Mouse (Mus musculus) megakaryocyte, embryonic 14.5 days (primary cell): ENCODE results near the gene Ifrd2.

Source experiments
- FLI1 ChIP-seq: IDR thresholded peaks from 2 replicates; pipeline ENCODE4 v1.6.1; 2012; ENCODE audit warnings: low read length, inconsistent platforms, mixed read lengths
- GATA1 ChIP-seq: IDR thresholded peaks from 3 replicates; pipeline ENCODE4 v1.6.1; 2012; ENCODE audit warnings: mixed read lengths, low read length, inconsistent platforms, borderline replicate concordance

DNA sequence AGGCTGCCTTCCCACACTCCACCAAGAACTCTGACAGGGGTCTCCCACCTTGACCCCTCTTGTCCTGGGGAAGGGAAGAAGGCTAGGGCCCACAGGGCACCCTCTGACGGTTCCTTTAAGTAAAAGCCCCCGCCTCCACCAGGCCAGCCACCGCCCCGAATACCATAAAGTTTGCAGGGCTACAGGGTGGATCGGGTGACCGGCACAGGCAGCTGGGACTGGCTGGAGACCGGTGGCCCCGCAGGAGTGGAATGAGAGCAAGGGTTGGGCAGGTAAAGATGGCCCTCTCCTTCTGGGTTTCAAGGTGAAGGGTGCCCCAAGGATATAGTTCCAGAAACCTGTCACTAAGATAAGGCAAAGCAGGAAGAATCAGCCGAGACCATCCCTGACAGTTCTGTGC is 19.1 kb downstream of the Ifrd2 start:
- TF ChIP-seq GATA1 (no peak), FLI1 (no peak)
